Mouse (Mus musculus) cerebellum, adult 9-10 months (tissue): Measurements from ENCODE around the gene Hook2.

Experiments
- DNase-seq: peaks from one replicate; pipeline ENCODE4 v3.0.0; 2022

Hook2 gene

GRCm38 (mm10) chr8:84973803-84974542, 16.4 kb upstream of the Hook2 start:
- DNase-seq: peak; percentile 76

DNA sequence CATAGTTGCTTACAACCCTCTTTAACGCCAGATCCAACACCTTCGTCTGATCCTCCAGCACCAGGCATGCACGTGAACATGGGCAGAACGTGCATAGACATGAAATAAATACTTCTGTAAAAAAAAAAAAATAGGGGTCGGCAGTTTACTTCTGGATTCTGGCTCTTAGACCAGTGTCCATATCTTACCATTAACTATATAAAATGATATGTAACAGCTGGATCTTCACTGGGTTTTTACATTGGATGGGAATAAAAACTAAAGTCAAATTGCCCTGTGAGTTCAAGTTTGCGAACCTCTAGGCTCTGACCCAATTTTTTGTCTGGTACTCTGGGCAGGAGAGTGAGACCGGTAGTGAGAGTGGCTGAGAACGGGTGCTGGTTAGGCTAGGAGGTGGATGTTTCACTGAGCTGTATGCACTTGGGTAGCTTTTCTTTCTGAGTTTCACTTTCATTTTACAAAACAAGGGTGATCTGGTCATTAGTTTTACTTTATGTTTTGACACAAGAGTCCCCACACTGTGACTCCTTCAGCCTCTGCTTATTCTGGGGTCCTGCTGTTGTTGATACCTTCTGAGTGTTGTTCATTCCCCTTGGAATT, 15.8 kb upstream of the Hook2 start:
- peak; percentile 50 for DNase-seq

- DNase-seq: peak; percentile 73
These were observed 15.0 kb upstream of the Hook2 start for GRCm38 (mm10) chr8:84975434-84975833.

- DNase-seq: peak; percentile 95
These were observed 14.2 kb upstream of the Hook2 start for GRCm38 (mm10) chr8:84976031-84976762.

DNA sequence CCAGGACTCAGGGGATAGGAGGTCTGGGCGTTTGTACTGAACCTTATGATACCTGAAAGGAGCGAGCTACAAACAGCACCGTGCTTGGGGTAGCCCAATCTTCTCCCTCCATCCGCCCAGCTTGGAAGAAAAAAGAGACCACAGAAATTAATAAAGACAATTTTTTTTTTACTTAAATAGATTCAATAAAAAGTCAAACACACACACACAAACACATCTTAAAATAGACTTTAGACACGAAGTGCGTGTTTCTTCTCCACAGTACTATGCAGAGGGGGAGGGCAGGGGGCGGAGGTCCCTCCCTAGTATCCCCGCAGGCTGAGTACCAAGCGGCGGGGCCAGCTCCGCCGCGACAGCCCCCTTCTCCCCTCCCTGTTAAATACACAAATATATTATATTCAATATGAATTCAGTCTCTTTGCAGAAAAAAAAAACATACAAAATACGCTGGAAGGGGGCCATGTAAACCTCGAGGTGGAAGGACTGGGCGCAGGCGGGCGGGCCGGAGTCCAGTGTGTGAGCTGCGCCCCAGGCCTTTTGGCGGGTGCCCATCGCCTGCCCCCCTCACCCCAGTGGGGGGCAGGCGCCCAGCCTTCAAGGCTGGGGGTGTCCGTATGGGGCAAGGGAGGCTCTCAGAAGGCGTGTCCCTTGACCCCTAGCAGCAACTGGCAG, 13.5 kb upstream of the Hook2 start:
- DNase-seq: peak; percentile 68

DNA sequence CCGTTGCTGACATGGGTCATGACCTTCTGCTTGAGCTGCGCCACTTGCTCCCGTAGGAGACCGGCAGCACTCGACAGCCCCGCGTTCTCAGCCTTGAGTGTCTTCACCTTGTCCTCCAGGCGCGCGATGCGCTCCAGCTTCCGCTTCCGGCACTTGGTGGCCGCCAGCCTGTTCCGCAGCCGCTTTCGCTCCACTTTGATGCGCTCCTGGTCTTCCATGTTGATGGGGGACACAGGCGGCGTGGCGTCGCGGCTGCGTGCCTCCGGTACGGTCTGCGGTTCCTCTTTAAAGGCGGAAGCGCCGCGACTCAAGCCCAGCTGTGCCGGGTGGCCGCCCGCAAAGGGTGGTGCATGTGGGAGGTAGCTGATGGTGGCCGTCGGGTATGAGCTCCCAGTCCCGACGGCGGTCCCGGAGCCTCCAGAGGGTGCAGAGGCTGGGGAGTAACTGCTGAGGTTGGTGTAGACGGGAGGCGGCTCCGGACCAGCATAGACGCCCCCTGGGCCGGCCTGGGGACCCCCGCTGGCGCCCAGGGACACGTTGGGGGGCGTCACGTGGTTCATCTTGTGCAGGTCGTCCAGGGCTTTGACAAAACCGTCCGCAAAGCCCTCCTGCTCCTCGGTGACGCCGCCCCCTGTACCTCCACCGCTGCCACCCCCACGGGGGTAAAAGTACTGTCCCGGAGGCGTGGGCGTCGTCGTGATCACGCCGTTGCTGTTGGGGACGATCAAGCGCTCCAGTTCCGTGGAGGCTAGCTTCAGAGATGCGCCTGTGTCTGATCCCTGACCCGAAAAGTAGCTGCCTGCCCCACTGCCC, 12.8 kb upstream of the Hook2 start:
- peak; percentile 72 for DNase-seq

DNA sequence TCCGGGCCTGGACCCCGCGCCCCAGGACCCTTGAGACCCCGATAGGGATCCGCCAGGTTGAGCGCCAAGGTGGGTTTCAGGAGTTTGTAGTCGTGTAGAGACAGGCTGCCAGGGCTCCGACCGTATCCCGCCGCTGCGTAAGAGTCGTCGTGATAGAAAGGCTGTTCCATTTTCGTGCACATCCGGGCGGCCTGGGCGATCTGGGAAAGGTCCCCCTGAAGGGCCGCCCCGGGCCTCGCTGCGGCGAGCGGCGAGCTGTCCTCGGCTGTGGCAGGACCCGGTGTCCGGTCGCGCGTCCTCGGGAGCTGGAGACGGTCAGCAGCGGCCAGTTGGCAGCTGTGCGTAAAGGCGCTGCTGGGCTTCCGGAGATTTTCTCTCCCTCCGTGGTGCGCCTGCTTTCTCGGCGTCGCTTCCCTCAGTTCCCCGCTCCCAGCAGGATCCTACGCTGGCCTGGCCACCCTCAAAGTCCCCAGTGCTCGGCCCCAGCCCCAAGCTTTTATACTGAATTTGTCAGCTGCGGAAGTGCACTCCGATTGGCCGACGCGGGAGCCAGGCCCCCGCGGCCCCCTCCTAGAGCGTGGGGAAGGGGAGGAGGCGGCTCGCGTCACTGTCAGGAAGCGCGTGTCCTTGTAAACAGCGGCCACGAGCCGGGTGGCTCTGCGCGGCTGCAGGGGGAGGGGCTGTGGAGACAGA, 12.0 kb upstream of the Hook2 start, which contains the start of gene Junb:
TSS of gene Junb (minus strand) at position 471 of the 693 bp plus-strand sequence.
- peak; percentile 91 for DNase-seq

DNA sequence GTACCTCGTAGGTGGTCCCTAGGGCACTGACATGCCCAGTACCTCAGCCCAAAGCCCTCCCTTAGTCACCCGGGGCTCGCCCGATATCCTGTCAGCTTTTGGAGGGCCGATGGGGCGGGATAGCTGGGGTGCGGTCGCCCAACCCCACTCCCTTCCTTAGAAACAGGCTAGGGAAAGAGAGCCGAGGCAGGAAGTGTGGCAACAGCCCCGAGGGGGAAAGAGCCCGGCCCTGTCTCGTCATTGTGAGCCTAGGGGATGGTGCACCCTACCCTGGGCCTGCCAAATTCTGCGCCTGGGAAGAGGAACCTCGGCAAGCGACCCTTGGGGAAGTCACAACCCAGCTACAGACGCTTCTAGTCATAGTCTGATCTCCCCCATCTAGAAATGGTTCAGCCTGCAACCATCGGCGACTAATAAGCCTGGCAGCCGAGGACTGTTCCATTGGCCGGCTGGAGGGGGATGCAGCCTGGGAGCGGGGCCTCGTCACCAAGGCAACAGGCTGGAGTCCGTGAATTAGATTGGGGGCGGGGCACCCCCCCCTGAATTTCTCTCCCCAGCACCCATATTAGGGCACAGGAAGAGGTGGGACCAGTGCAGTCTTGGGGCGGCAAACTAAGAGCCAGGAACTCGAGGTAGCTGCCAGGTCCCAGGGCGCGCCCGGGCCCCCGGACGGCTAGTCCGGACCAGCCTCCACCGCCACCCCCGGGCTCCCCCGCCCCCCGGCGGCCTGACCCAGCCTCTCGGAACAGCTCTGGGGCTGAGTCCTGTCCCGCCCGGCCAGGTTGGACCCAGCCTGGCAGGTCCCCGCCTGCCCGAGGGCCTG, 10.6 kb upstream of the Hook2 start:
- DNase-seq: peak; percentile 91

DNA sequence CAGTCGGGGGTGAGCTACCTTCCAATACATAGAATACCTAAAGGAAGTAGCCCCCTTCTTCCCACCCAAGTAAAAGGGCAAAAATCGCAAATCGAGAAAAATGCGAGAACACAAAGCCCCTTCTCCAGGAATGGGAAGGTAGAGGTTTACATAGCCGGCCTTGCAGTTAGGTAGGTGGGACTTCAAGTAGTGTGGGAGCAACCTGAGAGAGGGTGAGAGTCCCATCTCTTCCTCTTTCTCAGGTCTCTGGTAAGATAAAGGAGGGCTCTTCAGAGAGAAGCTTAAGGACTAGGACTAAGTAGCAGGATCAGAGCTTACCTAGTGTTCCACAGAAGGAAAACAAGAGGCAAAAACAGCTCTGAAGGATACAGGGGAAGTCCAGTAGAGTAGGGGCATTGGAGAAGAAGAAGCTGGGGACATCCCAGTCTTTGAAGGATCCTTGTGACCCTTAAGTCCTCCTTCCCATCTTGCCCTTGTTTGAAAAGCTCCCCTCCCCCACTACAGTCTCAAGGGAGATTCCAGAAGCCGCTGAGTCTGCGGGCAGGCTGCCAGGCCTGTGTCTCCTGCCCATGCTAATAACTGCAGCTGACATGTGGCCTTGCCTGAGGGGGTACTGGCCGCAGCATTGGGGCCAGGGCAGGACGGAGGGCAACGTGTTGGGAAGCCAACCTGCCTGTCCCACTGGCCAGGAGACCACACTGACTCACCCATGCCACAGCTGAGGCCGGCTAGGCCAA, 9.6 kb upstream of the Hook2 start:
- peak; percentile 76 for DNase-seq

DNA sequence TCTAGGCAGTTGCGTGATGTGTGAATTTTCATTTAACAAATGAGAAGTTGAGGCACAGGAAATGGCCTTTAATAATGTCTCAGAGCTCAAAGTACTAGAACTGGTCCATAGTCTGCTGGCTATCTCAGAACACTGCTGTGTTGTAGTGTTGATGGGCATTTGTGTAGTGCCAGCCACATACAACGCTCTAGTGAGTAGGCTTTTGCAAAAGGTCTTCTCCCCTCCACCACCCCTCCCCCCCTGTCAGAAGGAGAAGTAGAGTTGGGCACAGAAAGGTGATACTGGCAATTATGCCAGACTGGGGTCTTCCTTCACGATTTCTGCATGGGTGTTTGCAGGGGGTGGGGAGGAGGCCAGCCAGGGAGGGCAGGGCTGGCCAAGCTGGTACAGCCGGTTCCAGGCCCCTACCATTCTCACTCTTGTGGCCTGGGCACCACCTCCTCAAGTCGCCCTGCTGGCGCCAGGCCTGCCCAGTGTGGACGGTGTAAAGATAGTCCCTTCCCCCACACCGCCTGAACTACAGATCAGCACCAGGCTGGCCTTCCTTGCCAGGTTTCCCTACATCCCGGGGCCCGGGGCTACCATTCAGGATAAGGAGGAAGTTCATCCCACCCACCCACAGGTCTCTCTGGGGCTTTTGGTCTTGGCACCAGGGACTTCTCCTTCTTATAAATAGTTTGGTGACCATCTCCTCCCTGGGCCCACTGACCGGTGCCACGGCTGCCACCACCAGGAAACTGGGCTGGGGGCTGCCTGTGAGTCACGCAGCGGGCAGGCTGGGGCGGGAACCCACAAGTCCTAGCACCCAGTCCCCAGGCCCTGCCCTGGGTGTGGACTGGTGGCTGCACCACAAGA, 8.5 kb upstream of the Hook2 start:
- no peak for DNase-seq

- DNase-seq: peak; percentile 44
These were observed 7.8 kb upstream of the Hook2 start for GRCm38 (mm10) chr8:84982499-84983011.

GRCm38 (mm10) chr8:84984294-84985048, 5.9 kb upstream of the Hook2 start:
- peak; percentile 64 for DNase-seq

DNA sequence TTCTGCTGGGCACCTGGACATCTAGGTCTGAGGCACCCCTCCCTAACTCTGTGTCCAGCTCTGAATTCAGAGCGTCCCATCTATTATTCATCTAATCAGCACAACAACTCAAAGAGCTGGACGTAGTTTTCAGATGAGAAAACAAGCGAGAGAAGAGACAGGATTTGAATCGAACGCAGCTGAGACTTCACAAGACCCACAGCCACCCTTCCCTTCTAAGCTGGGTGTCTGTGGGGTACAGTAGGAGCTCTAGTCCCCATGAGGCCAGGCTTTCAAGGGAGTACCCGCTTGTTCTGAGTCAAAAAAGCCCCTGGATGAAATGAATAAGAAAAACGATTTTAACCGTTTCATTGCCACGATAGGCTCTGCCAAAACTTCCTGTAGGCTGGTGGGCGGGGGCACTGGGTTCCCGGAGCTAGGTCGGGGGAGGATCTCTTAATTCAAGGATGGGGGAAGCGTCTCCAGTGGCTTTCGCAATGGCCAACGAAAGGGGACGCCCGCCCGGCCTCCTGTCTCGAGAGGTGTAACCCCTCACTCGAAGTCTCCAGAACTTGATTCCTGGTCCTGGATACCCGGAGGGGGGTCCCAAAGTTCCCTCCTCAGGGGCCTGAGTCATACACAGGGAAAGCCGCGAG, 5.2 kb upstream of the Hook2 start:
- no peak for DNase-seq

DNA sequence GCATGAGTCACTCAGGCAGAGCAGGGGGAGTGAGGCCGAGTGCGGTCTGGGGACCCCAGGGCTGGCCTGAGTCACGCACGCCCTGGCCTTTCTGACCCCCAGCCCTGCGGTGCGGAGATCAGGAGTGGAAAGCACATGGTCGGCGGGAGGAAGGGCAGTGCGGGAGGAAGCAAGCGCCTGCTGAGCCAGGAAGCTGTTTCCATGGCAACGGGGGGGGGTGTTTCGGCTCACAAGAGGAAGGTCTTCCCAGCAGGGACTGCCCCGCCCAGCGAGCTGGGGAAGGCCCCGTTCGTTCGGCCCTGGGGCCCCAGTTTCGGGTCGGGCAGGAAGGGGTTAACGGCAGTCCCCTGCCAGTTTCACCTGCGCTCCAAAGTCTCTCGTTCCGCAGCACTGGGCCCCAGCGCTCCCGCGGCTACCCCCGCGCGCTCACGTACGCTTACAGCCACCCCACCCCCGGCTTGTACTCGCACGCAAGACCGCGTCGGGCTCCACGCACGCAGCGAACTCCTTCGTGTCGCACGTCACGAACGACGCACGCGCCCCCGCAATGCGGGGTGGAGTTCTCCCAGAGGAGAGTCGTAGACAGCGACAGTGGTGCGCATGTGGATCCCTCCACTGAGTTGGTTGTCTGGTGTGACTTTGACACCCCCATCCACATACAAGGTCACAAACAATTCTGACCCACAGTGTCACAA, 4.6 kb upstream of the Hook2 start:
- DNase-seq: peak; percentile 92

- peak; percentile 40 for DNase-seq
These were observed 3.9 kb upstream of the Hook2 start for GRCm38 (mm10) chr8:84986379-84986945.

DNA sequence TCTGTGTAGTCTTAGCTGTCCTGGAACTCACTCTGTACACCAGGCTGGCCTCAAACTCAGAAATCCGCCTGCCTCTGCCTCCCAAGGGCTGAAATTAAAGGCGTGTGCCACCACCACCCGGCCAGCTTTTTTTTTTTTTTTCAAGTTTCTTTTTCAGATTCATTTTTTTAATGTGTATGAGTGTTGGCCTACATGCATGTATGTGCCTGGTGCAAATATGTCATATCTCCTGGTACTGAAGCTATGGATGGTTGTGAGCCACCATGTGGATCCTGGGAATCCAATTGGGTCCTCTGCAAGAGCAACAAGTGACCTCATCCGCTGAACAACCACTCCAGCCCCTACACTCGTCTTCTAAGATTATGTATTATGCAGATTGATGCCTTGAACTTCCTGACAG, 3.0 kb upstream of the Hook2 start:
- no peak for DNase-seq

DNA sequence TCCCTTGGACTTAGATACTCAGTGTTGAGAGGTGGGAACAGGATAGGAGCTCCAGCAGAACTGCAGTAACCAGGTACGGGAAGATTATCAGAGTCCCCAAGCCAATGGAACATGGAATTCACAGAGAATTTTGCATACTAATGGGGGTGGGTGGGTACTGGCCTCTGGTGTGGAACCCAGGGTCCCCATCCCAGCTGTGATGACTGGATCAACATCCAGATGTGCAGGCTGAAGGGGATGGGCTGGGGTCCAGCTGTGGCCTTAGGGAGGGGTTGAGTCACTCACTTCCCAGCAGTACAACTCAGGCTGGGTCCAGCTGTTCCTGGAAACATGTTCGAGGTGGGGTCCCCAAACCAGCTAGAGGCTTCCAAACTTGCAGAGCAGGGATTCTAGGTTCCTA, 2.5 kb upstream of the Hook2 start:
- peak; percentile 57 for DNase-seq
